Mouse (Mus musculus) heart, embryonic 15.5 days (tissue): Measurements from ENCODE around the gene Prr11. TPM values are rescaled to one million over a fixed set of nuclear protein-coding genes. Genes with fewer than 3 reads are reported as not detected.
"Not testable (repeated sequence)": the region's sequence is repeated elsewhere in the genome, so short reads cannot be mapped to it uniquely, and the experiment has no call there.

ENCODE experiments used
- ATAC-seq: fragments of 200-750 bp; cut with Nextera tagmentation; replicated peaks from 2 replicates; pipeline ENCODE4 v1.8.0; 2017; ENCODE audit warnings: low read depth, moderate TSS enrichment; ENCODE audit not compliant: insufficient number of reproducible peaks, insufficient read depth, low FRiP score
- H3K27ac ChIP-seq: fragments of 300-500 bp; sonication (generic); 2 replicates; pipeline ENCODE4 v1.5.1; 2015; ENCODE audit warnings: mild to moderate bottlenecking, inconsistent platforms
- H3K27me3 ChIP-seq: fragments of 300-500 bp; sonication (generic); 2 replicates; pipeline ENCODE4 v1.6.1; 2015; ENCODE audit warnings: inconsistent platforms
- H3K36me3 ChIP-seq: fragments of 300-500 bp; sonication (generic); 2 replicates; pipeline ENCODE4 v1.6.1; 2015; ENCODE audit warnings: mild to moderate bottlenecking, inconsistent platforms
- H3K4me1 ChIP-seq: fragments of 300-500 bp; sonication (generic); replicated peaks from 2 replicates; pipeline ENCODE4 v1.6.1; 2015; ENCODE audit warnings: inconsistent platforms
- H3K4me2 ChIP-seq: fragments of 300-500 bp; sonication (generic); 2 replicates; pipeline ENCODE4 v1.6.1; 2015; ENCODE audit warnings: inconsistent platforms, mild to moderate bottlenecking, moderate library complexity
- H3K4me3 ChIP-seq: fragments of 300-500 bp; sonication (generic); 2 replicates; pipeline ENCODE4 v1.5.1; 2015; ENCODE audit warnings: mild to moderate bottlenecking, inconsistent platforms
- H3K9ac ChIP-seq: fragments of 300-500 bp; sonication (generic); 2 replicates; pipeline ENCODE4 v1.6.1; 2015; ENCODE audit warnings: mild to moderate bottlenecking, inconsistent platforms
- H3K9me3 ChIP-seq: fragments of 300-500 bp; sonication (generic); replicated peaks from 2 replicates; pipeline ENCODE4 v1.6.1; 2016; ENCODE audit warnings: inconsistent platforms
- WGBS: fragments of 180-500 bp; shearing (Covaris S2); methylation state at CpG from one replicate; pipeline ENCODE4 v1.1.7; 2015; ENCODE audit warnings: mixed read lengths; 5-methylcytosine and 5-hydroxymethylcytosine counted together
- polyA plus RNA-seq: library from polyadenylated mRNA; unstranded; fragments of >200 nt; fragmentation: Nextera tagmentation; extraction: Ambion mirVana; gene quantifications from 2 replicates; pipeline ENCODE4 v1.2.1, GENCODE M21; 2015

Prr11 gene
- polyA plus RNA-seq, 1 experiment from 2014 or later = 5.0 TPM

DNA sequence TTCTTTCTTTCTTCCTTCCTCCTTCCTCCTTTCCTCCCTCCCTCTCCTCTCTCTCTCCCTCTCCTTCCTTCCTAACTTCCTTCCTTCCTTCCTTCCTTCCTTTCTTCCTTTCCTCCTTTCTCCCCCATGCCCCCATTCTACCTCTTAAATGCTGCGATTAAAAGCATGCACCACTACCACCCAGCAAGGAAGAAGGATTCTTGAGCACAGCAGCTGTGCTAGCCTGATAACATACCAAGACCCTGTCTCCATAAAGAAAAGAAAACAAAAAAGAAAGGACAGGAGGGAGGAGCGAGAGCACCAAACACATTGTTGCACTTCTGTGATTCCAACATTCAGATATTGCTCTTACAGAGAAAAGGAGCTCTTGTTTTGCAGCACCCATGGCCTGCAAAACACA lies 21.4 kb downstream of the Prr11 start:
- Histone ChIP-seq H3K27ac (peak overlapping the region; percentile 70), H3K9ac (peak overlapping the region; percentile 91; the same call in 1 of the 2 replicates)

DNA sequence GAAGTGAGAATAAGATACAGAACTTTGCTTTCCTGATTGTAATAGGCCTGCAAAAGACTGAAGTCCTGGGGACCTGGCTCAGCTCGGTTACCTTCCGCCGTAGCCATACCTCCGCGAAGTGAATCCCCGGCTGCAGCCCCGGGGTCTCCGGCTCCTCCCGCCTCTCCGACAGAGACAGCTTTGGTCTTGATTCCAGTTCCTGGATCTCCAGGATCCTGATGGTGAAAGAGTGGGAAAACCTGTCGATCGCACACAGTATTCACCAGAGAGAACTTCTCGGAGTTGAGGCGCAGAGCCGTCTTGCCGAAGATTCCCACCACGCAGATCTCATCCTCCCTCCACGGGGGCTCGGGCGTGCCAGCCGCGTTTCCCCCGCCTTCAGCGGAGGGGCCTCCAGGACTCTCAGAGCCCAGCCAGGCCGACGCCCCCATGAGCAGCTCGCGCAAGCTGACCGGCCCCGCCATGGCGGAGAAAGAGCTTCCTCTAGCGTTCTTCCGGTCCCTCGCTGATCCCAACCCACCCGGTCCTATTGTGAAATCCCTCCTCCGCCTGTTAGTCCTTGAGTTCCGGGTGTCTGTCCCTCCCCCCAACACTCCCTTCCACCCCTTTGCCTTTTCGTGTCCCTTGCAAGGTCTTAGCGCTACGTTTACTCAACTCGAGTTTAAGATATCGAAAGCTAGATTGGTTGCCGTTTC lies 22.1 kb downstream of the Prr11 start, which contains the start of gene Smg8:
Smg8 (minus strand) TSS at position 485 of the 695 bp plus-strand sequence.
- Histone ChIP-seq H3K36me3 (peaks cover 35% of the 10 kb centered on the region), H3K9ac (peak within 1 kb of the TSS; percentile 91), H3K9me3 (no peaks in the 10 kb centered on the region), H3K4me2 (peak within 1 kb of the TSS; percentile 91), H3K27ac (peak within 1 kb of the TSS; percentile 70), H3K4me3 (peak within 1 kb of the TSS; percentile 86), H3K4me1 (peaks cover 24% of the 10 kb centered on the region), H3K27me3 (no peaks in the 10 kb centered on the region)
- peak; percentile 82 for ATAC-seq
- under 1% methylated on average over 43 of the region's 43 CpGs for WGBS

More for the DNA sequence above, 21.4 kb downstream of the Prr11 start:
- no peaks in the 10 kb centered on the region for H3K9me3 ChIP-seq
- peak overlapping the region; percentile 91 for H3K4me2 ChIP-seq
- H3K36me3 ChIP-seq = peaks cover 33% of the 10 kb centered on the region
- 48% methylated on average over 2 of the region's 2 CpGs for WGBS
- H3K4me3 ChIP-seq = peak overlapping the region; percentile 86
- no peak for ATAC-seq
- peaks cover 24% of the 10 kb centered on the region for H3K4me1 ChIP-seq
- H3K27me3 ChIP-seq = no peaks in the 10 kb centered on the region

DNA sequence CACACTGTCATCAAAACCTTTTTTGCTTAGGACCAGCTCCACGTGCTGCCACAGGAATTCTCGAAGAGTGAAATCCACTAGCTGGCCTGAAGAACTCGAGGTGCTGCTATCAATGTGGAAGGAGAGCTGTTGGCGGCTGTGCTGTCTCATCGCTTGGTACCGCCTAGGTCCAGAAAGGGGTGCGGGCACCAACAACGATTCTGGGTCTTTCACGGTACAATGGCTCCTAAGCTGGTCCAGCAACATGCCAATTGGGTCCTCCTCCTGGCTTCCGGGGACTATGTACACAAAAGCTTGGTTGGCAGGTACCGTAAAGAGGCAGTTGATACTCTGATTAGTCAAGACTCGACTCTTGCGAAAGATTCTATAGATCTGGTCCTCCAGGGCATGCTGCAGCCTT lies 23.0 kb downstream of the Prr11 start:
- WGBS = 86% methylated on average over 13 of the region's 13 CpGs
- H3K36me3 ChIP-seq = peaks cover 36% of the 10 kb centered on the region

DNA sequence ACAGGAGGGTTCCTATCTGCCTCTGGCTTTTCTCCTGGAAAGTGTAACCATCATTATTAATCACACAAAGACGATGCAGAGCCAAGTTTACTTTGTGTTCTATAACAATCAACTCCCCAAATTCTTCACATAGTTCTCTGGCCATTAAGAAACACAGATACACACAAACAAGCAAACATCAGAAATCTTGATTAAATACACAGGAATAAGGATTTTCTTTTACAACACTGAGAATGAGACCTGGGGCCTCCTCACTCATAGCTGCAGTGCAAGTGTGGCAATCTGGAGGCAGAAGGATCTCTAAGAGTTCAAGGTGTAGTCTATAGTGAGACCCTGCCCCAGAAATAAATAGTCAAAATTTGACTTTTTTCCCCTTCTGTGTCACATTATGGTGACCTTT lies 24.8 kb downstream of the Prr11 start:
- peaks cover 40% of the 10 kb centered on the region for H3K36me3 ChIP-seq
- ATAC-seq = no peak
- H3K4me3 ChIP-seq = no peak overlapping the region
- 80% methylated on average over 1 of the region's 1 CpGs for WGBS
- H3K27ac ChIP-seq = no peak overlapping the region
- no peak overlapping the region for H3K4me2 ChIP-seq
- no peaks in the 10 kb centered on the region for H3K9me3 ChIP-seq
- H3K9ac ChIP-seq = no peak overlapping the region
- peaks cover 24% of the 10 kb centered on the region for H3K4me1 ChIP-seq
- H3K27me3 ChIP-seq = no peaks in the 10 kb centered on the region

More for the DNA sequence above, 23.0 kb downstream of the Prr11 start:
- H3K27me3 ChIP-seq = no peaks in the 10 kb centered on the region
- H3K4me3 ChIP-seq = peak overlapping the region; percentile 86
- H3K9ac ChIP-seq = peak overlapping the region; percentile 91
- H3K4me2 ChIP-seq = peak overlapping the region; percentile 91
- no peak overlapping the region for H3K27ac ChIP-seq
- peaks cover 24% of the 10 kb centered on the region for H3K4me1 ChIP-seq
- no peak for ATAC-seq
- H3K9me3 ChIP-seq = no peaks in the 10 kb centered on the region

DNA sequence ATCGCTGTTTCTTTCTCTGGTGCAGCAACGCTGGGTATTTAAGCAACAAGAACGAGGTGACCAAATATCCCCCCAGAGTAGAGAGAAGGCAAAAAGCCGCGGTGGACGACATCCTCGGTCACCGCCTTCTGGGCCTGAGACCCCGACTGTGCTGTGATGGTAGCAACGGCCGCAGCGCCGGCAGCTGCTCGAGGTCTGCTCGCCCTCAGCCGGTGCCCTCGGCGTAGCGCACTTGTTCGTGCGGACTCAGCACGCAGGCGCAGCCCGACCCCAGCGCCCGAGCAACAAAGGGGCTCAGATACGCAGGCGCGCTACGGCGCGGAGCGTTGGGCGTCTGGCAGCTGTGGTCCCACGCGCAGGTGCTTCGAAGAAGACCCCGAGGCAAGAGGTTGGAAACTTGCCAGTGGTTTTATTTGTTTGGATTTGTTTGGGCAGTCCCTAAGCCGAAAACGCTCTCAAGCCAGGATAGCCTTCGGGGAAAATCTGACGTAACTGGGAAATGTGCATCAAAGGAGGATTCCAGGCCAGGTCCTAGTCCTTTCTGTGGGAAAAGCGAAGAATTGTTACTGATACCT lies 34.6 kb downstream of the Prr11 start, which contains the start of gene Gdpd1:
Gdpd1 (minus strand) TSS at position 197 of the 575 bp plus-strand sequence.
- Histone ChIP-seq H3K27ac (peak within 1 kb of the TSS; percentile 85), H3K4me2 (peak within 1 kb of the TSS; percentile 97), H3K9me3 (no peaks in the 10 kb centered on the region), H3K27me3 (no peaks in the 10 kb centered on the region), H3K36me3 (peaks cover 17% of the 10 kb centered on the region), H3K4me3 (peak within 1 kb of the TSS; percentile 75), H3K4me1 (peaks cover 11% of the 10 kb centered on the region), H3K9ac (peak within 1 kb of the TSS; percentile 79)
- ATAC-seq = peak; percentile 98
- 1% methylated on average over 43 of the region's 43 CpGs for WGBS

DNA sequence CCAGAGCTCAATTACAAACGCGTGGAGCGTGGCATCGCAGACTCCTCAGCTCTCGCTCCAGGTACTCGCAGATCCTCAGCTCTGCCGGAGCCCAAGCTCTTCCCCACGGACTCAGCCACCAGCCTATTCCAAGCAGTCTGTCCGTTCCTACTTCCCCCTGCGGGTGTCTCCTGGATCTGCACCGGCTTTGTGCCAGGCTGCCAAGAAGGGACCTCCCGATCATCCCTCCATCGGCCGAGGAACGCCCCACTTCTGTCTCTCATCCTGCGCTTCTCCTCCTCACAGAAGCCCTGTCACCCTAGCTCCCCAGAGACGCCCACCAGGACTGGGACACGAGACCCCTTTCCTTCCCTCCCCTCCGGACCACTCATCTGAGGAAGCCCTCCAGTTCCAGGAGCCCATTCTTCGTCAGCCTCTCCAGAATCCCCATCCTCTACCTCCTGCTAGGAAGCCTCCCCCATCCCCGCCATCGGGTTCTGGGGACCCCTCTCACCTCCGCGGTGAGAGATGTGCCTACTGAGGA lies 35.1 kb downstream of the Prr11 start:
- peak; percentile 72 for ATAC-seq
- H3K27ac ChIP-seq = peak overlapping the region; percentile 85
- H3K9me3 ChIP-seq = no peaks in the 10 kb centered on the region
- no peaks in the 10 kb centered on the region for H3K27me3 ChIP-seq
- WGBS = 1% methylated on average over 24 of the region's 24 CpGs
- H3K4me1 ChIP-seq = peaks cover 11% of the 10 kb centered on the region
- peaks cover 17% of the 10 kb centered on the region for H3K36me3 ChIP-seq
- H3K9ac ChIP-seq = peak overlapping the region; percentile 79
- peak overlapping the region; percentile 75 for H3K4me3 ChIP-seq
- peak overlapping the region; percentile 97 for H3K4me2 ChIP-seq

DNA sequence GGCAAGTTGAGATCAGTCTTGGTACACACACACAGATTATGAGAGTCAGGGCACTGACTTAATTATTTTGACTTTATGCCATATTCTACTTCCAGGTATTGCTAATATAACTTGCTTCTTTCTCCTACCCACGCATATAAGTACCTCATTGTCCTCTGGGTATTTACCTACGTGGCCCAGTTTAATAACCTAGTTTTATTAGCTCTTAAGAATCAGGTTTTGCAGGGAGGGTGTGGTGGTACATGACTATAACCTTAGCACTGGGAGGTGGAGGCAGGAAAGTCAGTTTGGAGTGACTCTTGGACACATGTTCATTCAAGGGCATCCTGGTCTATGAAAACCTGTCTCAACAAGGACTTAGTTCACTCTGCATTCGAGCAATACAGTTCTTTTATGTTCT lies 46.4 kb downstream of the Prr11 start:
- Histone ChIP-seq H3K9ac (no peak overlapping the region), H3K4me3 (no peak overlapping the region), H3K36me3 (peaks cover 18% of the 10 kb centered on the region), H3K9me3 (no peaks in the 10 kb centered on the region), H3K4me1 (no peaks in the 10 kb centered on the region), H3K4me2 (no peak overlapping the region), H3K27me3 (no peaks in the 10 kb centered on the region), H3K27ac (no peak overlapping the region)
- no peak for ATAC-seq
- WGBS = 74% methylated on average over 3 of the region's 3 CpGs

DNA sequence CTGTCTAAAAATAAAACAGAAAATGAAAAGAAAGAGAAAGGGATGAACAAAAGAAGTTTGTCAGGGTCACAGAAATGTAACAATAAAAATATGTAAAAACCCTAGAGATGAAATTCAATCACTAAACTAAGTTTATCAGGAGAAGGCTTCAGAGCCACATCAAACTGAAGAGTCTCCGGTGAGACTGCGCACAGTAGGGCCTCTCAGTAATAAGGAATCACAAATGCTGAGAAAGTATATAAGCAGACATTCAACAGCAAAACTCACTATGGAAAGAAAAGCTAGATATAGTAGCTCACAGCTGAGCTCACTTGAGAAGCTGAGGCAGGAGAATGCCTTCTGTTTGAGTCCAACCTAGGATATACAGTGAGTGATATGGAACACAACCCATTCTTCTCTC lies 48.1 kb downstream of the Prr11 start:
- H3K9me3 ChIP-seq = no peaks in the 10 kb centered on the region
- H3K36me3 ChIP-seq = peaks cover 26% of the 10 kb centered on the region
- WGBS = 99% methylated on average over 2 of the region's 2 CpGs
- no peaks in the 10 kb centered on the region for H3K27me3 ChIP-seq
- no peaks in the 10 kb centered on the region for H3K4me1 ChIP-seq
- H3K9ac ChIP-seq = no peak overlapping the region
- H3K27ac ChIP-seq = no peak overlapping the region
- no peak for ATAC-seq
- H3K4me3 ChIP-seq = no peak overlapping the region
- H3K4me2 ChIP-seq = no peak overlapping the region

DNA sequence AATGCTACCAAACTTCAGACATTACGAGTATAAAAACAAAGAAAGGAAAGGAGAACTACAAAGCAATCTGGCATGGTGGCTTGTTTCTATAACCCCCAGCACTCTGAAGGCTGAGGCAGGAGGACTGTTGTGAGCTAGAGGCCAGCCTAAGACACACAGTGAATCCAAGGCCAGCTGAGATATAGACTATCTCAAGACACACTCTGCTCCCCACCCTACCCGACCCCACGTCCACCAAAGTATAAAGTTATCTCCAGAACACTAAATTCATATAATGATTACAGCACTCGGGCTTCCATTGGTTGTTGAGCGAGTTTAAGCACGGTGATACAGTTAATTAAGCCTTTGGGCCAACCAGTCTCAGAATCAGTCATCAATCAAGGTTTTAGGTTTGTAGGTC lies 52.2 kb downstream of the Prr11 start:
- Histone ChIP-seq H3K4me3 (no peak overlapping the region), H3K27ac (no peak overlapping the region), H3K4me2 (no peak overlapping the region), H3K27me3 (no peaks in the 10 kb centered on the region), H3K9me3 (no peaks in the 10 kb centered on the region), H3K9ac (no peak overlapping the region), H3K4me1 (no peaks in the 10 kb centered on the region), H3K36me3 (peaks cover 26% of the 10 kb centered on the region)
- 87% methylated on average over 6 of the region's 6 CpGs for WGBS
- no peak for ATAC-seq

DNA sequence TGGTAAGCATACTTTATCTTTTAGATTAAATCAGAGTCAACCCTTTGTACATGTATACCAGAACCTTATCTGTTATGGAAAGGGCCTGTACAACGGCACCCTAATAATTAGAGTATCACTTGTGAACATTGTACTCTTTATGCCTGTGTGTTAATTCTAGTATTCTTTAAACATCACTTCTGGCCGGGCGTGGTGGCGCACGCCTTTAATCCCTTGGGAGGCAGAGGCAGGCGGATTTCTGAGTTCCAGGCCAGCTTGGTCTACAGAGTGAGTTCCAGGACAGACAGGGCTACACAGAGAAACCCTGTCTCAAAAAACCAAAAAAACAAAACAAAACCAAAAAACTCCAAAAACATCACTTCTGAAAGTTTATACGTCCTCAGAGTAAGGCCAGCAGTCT lies 59.6 kb downstream of the Prr11 start:
- not testable (repeated sequence) for ATAC-seq, H3K9me3 ChIP-seq, H3K27me3 ChIP-seq, H3K9ac ChIP-seq, H3K4me3 ChIP-seq, H3K27ac ChIP-seq, H3K4me1 ChIP-seq, H3K4me2 ChIP-seq
- peaks cover 25% of the 10 kb centered on the region for H3K36me3 ChIP-seq
- WGBS = 90% methylated on average over 7 of the region's 7 CpGs

DNA sequence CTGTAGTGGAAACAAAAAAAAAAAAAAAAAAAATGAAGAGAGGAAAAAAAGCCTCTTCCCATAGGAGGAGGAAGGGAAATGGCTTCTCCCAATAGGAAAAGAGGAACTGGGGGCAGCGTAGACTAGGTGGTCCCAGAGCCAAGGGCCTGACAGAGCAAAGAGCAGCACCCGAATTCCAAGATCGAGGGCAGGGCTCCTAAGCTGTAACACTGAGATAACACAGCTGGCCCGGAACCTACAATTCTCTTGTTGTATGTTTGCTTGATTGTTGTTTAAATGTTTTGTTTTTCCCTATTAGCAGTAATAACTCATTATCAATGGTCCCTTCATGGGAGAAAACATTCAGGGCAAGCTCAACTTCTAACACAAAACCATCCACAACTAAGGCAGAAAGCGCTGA lies 61.5 kb downstream of the Prr11 start:
- H3K9me3 ChIP-seq = no peaks in the 10 kb centered on the region
- no peak overlapping the region for H3K27ac ChIP-seq
- H3K36me3 ChIP-seq = peaks cover 24% of the 10 kb centered on the region
- no peak overlapping the region for H3K4me3 ChIP-seq
- no peaks in the 10 kb centered on the region for H3K4me1 ChIP-seq
- no peak overlapping the region for H3K4me2 ChIP-seq
- H3K9ac ChIP-seq = no peak overlapping the region
- H3K27me3 ChIP-seq = no peaks in the 10 kb centered on the region
- 87% methylated on average over 5 of the region's 5 CpGs for WGBS
- ATAC-seq = no peak
